Mouse (Mus musculus): ENCODE data around the gene Rps18. TPM values are rescaled to one million over a fixed set of nuclear protein-coding genes. Genes with fewer than 3 reads are reported as not detected.
"Not testable (repeated sequence)": the region's sequence is repeated elsewhere in the genome, so short reads cannot be mapped to it uniquely, and the experiment has no call there.

Rps18 gene
- 100 to 1,000 TPM; 417 to 479 TPM for total RNA-seq (2021)
- long read RNA-seq, experiment 1, transcript Rps18-201 (5 exons, 560 nt), result major isoform, 77 of 78 reads
- long read RNA-seq, experiment 1, partial matches to known transcripts, result 0 of 78 reads
- long read RNA-seq, experiment 1, other reads (novel, unspliced or antisense), result 0 of 78 reads
- long read RNA-seq, experiment 2, transcript Rps18-201 (5 exons, 560 nt), result major isoform, 78 of 82 reads
- long read RNA-seq, experiment 2, partial matches to known transcripts, result 0 of 82 reads
- long read RNA-seq, experiment 2, other reads (novel, unspliced or antisense), result 2 of 82 reads

DNA sequence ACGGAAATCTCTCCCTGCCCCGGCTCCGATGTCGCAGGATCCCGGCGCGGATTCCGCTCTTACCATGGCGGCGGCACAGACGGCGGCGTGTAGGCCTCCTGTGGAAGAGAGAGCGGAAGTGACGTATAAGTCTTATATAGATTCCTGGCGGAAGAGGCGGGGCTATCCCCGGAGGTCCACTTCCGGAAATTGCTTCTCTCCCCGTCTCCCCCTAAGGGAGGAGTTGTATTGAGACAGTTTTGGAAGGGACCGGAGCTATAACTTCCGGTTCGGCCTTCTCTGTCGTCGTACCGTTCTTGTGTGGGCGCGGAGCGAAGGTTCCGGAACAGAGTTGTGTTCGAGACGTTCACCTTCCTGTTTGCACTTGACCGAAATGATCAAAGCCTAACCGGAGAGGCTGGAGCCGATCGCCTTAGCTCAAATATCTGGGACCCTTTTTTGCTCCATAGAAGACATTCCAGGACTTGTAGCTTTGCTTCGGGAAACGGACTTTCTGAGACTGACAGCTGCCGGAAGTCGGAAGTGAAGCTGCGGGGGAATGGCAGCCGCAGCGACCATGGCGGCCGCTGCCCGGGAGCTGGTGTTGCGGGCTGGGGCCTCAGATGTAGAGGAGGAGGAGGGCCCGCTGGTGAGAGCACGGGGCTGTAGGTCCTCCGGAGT lies at the start of gene Rps18, which contains the start of gene Vps52:
Gene Rps18, minus strand, starts transcription at position 447 of the 660 bp plus-strand sequence.
Gene Vps52, plus strand, starts transcription at position 258 of the 660 bp plus-strand sequence.
- DNase-seq, result peak; percentile 94 to 97
- intact Hi-C loops (cut with DNase I), result loop anchor here (5.0 kb wide), 1 partner anchor 67 kb away; the partner anchor contains the start of gene Ring1

DNA sequence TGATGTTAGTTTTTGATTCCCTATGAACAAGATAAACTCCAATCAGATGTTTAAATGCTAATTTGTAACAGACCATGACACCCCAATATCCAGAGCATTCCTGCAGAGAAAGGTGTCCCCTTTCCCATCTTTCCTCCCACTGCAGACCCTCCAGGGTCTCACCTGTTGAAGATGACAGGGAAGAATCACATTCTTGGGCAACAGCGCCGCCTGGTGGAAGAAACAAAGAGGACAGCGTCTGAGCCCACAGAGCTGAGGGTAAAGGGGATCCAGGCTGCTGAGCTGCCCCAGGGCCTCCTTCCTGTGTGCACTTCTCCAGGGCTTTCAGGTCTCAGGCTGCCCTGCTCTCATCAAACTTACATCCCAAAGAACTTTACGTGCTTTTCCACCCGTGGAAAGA lies 47.6 kb upstream of the Rps18 start:
- peak in 1 of 2 experiments; percentile 48 for DNase-seq
- intact Hi-C loops (cut with DNase I), result loop anchor here (5.0 kb wide), 1 partner anchor 36 kb away; no protein-coding TSS in a partner anchor

DNA sequence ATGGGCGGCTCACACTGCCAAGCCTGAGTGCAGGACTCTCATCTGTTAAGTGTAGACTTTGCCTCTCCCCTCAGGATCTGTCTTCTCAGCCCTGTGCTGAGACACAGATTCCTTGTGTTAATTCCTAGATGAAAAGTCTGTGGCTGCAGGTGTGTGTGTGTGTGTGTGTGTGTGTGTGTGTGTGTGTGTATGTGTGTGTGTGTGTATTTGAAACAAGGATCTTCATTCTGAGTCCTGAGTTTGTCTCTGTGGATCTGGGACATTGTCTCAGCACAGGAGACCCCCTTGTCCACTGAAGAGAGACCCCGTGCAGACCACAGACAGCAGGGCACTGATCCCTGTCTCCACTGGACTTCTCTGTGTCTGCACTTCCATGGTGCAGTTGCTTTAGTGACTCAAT lies 45.0 kb upstream of the Rps18 start:
- intact Hi-C loops (cut with DNase I), result loop anchor here (5.0 kb wide), 1 partner anchor 33 kb away; no protein-coding TSS in a partner anchor
- DNase-seq, result not testable (repeated sequence)

DNA sequence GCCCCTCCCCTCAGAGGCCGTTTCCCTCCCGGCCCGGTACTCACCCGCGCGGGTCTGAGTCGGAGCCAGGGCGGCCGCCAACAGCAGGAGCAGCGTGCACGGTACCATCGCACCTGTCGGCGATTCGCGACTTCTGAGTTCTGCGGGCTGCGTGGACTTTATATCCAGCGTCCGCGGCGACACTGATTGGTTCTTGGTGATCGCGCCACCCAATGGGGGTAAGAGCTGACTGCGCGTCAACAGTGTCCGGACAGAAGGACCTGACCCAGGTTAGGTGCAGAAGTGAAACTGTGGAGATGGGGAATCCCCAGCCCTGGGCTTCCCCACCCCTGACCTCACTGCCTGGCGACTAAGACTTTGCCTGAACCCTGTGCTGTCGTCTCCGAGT lies 44.3 kb upstream of the Rps18 start, which contains the start of gene H2-K1:
Gene H2-K1, minus strand, starts transcription at position 198 of the 388 bp plus-strand sequence.
- intact Hi-C loops (cut with DNase I), result loop anchor here (5.0 kb wide), 1 partner anchor 33 kb away; no protein-coding TSS in a partner anchor
- DNase-seq, result peak; percentile 87 to 92

DNA sequence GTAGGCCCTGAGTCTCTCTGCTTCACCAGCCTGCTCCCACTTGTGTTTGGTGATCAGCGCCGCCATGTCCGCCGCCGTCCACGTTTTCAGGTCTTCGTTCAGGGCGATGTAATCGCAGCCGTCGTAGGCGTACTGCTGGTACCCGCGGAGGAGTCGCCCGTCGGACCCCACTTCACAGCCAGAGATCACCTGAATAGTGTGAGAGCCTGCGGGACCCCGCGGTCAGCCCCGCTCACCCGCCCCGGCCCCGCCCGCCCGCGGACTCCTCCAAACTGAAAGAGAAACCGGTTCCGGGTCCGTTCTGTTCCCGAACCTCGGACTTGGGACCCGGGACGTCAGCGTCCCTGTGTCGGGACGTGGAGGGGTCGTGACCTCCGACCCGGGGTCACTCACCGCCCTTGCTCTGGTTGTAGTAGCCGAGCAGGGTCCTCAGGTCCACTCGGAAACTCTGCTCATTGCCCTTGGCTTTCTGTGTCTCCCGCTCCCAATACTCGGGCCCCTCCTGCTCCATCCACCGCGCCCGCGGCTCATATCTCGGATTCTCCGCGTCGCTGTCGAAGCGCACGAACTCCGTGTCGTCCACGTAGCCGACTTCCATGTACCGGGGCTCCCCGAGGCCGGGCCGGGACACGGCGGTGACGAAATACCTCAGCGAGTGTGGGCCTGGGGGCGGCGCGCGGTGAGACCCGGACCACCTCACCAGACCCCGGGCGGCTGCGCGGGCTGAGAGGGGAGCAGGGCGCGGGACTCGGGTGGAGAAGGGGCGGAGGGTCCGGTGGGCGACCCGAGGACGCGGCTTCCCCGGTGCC lies 43.7 kb upstream of the Rps18 start:
- peak; percentile 29 to 34 for DNase-seq
- intact Hi-C loops (cut with DNase I), result loop anchor here (5.0 kb wide), 1 partner anchor 32 kb away; no protein-coding TSS in a partner anchor

DNA sequence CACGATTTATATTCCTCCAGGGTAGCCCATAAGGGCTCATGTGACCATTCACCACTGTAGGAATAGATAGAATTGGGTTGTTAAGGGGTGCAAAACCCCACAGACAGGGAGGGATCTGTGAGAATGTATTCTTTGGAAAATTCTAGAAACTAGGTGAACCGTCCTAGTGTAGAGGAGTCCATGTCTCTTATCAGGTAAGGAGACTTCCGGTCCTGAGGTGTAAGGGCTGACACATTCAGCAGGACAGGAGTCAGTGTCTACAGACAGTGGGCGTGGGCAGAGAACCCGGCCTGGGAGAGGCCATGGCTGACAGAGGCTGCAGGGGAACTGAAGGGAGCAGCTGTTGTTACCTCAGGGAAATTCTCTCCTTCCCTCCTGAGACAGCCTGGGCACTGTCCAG lies 42.9 kb upstream of the Rps18 start:
- intact Hi-C loops (cut with DNase I); DNase-seq: not testable (repeated sequence)

DNA sequence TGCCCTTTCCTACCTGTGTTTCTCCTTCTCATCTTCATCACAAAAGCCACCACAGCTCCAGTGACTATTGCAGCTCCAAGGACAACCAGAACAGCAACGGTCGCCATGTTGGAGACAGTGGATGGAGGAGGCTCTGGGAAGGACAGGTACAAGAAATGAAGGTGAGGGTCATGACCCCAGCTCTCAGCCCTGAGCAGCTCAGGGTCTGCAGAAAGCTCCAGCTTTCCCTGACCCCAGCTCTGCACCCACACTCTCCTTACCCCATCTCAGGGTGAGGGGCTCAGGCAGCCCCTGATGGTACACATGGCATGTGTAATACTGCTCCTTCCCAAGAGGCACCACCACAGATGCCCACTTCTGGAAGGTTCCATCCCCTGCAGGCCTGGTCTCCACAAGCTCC lies 41.2 kb upstream of the Rps18 start:
- intact Hi-C loops (cut with DNase I); DNase-seq: not testable (repeated sequence)

DNA sequence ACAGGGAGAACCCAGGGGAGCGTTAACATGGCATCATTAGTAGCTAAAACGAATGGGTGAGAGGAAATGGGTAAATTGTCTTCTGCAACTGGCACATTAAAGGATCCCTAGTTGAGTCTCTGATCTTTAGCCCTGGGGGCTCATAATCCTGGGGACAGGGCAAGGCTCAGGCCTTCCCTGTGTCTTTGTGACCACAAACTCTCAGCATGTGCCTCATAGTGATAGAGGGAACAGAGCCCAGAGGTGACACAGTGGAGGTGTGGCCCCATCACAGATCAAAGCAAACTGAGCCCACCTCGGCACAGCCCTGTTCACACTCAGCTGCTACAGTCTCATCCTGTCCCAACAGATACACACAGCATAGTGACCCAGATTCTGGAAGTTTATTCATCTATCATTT lies 39.9 kb upstream of the Rps18 start:
- intact Hi-C loops (cut with DNase I), result no loop called here
- DNase-seq, result no peak

DNA sequence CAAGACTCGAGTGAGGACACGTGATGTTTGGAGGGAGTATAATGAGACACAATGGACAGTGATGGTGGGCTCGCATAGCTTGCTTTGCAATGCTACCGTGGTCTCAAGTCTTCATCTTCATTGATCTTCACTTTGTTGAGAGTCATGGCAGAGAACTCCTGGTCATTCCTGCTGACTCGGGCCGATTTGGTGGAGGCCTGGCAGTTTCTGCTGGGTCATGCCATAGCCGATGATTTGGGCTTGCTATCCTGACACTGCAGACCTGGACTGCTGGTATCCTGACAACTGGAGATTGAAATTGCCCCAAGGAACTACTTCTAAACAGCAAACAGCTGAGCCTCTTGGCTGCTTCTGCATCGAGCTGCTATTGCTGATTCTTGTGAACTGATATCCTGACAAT lies 39.2 kb upstream of the Rps18 start:
- intact Hi-C loops (cut with DNase I), result no loop called here

DNA sequence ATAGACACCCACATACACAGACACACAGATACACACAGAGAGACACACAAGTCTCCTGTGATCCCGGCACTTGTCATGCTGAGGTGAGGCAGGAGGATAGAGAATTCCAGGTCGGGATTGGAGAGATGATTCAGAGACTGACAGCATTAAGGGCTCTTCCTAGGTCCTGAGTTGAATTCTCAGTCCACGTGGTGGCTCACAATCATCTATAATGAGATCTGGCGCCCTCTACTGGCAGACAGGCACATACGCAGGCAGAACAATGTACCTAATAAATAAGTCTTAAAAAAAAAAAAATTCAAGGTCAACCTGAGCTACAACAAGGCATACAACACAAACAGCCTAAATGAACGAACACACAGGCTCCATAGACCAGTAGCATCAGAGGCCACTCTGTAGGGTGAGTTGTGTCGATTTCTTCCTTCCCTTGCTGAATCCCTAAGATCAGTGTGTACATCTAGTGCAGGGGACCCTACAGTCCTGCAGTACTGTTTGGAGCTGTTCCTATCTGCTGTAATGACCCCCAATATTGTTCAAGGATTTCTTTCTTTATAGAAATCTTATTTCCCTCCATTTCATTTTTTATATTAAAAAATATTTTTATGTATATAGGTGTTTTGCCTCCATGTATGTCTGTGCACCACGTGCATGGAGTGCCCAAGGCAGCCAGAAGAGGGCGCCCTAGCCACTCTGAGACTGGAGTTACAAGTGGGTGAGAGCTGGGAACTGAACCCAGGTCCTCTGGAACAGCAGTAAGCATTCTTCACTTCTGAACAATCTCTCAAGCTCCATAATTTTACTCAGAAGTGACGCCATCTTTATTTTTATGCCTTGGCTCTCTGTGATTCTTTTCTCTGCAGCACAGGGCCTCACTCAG lies 36.2 kb upstream of the Rps18 start:
- peak; percentile 53 to 76 for DNase-seq
- intact Hi-C loops (cut with DNase I), result no loop called here

More for the DNA sequence above, 39.2 kb upstream of the Rps18 start:
- no peak for DNase-seq

DNA sequence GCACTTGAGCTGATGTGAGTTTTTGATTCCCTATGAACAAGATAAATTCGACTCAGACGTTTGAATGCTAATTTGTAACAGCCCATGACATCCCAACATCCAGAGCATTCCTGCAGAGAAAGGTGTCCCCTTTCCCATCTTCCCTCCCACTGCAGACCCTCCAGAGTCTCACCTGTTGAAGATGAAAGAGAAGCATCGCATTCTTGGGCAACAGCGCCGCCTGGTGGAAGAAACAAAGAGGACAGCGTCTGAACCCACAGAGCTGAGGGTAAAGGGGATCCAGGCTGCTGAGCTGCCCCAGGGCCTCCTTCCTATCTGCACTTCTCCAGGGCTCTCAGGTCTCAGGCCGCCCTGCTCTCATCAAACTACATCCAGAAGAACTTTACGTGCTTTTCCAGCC lies 26.3 kb upstream of the Rps18 start:
- peak; percentile 68 to 77 for DNase-seq
- intact Hi-C loops (cut with DNase I), result loop anchor here (1.0 kb wide), 1 partner anchor 14 kb away; no protein-coding TSS in a partner anchor

DNA sequence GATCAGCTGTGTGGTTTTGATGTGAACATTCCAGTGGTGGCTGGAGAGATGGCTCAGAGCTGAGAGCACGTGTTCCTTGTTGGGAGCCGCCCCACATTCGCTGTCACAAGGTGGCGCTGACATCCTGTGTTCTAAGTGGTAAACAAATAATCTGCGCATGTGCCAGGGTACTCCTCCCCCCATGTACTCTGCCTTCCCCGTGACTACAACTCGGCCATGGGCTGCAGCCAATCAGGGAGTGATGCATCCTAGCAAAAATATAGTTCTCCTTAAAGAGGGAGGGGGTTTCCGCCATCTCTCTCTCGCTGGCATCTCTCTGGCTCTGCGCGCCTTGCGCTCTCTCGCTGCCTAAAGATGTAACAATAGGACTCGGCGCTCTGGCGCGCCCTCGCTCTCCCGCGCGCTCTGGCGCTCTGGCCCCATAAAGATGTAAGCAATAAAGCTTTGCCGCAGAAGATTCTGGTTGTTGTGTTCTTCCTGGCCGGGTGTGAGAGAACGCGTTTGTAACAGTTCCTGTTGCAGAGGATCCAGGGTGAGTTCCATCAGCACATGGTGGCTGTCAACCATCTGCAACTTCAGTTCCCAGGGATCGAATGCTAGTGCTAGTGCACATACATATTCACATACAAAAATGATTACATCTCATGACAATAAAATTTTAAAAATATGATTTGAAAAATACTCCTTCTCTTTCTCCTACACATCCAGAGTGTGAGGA lies 25.6 kb upstream of the Rps18 start:
- DNase-seq, result peak; percentile 83 to 88

DNA sequence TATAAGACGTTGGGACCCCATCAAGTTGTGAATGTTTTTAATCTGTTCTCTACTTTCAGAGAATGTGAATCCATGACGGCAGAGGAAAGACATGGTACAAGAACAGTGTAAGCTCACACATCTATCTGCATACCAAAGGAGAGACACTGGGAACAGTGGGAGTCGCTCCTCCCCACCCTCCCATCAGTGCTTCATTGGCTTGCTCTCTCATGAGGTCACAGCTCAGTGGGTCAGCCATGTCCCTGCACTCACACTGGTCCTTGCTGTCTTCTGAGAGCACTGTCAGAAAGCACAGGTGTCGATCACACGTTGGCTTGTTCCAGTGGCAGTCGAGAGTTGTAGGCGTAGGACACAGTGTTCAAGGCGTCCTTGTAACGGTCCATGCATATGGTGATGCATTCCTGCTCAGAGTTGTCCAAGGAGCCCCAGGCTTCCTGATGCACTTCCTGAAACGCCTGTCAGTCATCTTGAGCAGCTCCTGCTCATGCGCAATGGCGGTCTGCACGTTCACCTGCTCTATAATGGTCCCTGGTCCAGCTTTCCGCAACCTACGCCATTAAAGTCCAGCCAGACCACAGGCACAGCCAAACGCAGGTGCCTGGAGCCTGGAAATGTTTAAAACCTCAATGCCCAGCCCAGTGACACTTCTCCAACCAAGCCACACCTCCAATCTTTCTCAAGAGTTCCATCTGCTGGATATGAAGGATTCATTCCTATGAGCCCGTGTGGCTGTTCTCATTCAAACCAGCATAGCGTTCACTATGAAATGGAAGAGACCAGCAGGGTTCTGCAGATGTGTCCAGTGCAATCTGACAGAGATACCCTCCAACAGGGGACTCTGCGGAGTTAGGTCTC lies 24.6 kb upstream of the Rps18 start:
- intact Hi-C loops (cut with DNase I), result no loop called here
- DNase-seq, result no peak

More for the DNA sequence above, 25.6 kb upstream of the Rps18 start:
- intact Hi-C loops (cut with DNase I), result not testable (repeated sequence)

DNA sequence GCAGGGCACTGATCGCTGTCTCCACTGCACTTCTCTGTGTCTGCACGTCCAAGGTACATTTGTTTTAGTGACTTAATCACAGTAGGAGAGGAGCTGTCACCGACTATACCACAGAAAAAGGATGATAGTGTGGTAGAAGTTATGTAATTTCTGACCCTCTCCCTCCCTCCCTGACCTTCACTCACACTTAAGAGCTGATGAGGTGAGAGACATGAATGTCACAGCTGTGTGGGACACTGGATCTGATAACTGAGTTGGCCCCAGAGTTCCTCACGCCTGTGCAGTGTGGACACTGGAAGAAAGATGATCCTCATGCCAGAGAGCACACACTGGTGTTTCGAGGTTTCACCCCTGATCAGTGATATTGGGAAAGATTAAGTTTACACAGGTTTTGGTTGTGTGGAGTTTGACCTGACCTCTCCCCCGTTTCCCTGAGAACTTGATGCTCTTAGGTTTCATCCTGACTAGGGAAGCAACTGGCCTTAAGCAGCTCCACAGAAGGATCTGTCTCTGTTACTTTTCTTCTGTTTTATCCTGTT lies 23.8 kb upstream of the Rps18 start:
- intact Hi-C loops (cut with DNase I), result no loop called here
- no peak for DNase-seq

DNA sequence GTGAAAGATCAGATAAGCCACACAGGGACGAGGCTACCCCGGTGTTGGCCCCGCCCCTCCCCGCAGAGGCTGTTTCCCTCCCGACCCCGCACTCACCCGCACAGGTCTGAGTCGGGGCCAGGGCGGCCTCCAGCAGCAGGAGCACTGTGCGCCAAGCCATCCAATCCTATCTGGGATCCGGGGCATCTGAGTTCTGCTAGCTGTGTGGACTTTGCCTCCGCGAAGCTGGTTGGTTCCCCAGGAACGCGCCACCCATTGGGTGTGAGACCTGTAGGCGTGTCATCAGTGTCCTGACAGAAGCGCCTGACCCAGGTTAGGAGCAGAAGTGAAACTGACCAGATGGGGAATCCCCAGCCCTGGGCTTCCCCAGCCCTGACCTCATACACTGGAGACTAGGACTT lies 22.8 kb upstream of the Rps18 start:
- peak; percentile 69 to 74 for DNase-seq
- intact Hi-C loops (cut with DNase I), result no loop called here

DNA sequence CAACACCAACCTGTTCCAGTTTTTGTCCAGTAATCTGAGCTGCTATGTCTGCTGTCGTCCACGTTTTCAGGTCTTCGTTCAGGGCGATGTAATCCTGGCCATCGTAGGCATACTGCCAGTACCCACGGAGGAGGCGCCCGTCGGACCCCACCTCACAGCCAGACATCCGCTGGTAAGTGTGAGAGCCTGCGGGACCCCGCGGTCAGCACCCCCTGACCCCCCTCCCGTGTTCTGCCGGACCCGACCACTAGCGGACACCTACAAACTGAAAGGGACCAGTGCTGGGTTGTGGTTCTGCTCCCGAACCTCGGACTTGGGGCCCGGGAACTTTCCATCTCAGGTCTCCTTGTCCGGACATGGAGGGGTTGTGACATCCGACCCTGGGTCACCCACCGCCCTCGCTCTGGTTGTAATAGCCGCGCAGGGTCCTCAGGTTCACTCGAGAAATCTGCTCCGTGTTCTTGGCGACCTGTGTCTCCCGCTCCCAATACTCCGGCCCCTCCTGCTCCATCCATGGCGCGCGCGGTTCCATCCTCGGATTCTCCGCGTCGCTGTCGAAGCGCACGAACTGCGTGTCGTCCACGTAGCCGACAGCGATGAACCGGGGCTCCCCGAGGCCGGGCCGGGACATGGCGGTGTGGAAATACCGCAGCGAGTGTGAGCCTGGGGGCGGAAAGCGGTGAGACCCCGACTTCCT lies 22.2 kb upstream of the Rps18 start:
- DNase-seq, result no peak

DNA sequence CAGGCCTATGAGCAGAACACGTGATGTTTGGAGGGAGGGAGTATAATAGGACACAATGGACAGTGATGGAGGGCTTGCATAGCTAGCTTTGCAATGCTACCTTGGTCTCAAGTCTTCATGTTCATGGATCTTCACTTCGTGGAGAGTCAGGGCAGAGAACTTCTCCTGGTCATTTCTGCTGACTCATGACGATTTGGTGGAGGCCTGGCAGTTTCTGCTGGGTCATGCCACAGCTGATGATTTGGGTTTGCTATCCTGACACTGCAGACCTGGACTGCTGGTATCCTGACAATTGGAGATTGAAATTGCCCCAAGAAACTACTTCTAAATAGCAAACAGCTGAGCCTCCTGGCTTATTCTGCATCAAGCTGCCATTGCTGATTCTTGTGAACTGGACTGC lies 17.8 kb upstream of the Rps18 start:
- intact Hi-C loops (cut with DNase I), result no loop called here
- no peak for DNase-seq

More for the DNA sequence above, 22.2 kb upstream of the Rps18 start:
- intact Hi-C loops (cut with DNase I), result no loop called here

All from heart, postnatal 14 days (tissue).